Mouse (Mus musculus): ENCODE results near the gene Ube2e3. TPM values are rescaled to one million over a fixed set of nuclear protein-coding genes. Genes with fewer than 3 reads are reported as not detected.

Ube2e3 gene
- polyA plus RNA-seq, 1 experiment from 2014 or later = 191 TPM

- no peaks in the 10 kb centered on the region for H3K9me3 ChIP-seq
- H3K36me3 ChIP-seq (replicated peaks) = no peaks in the 10 kb centered on the region
- H3K4me1 ChIP-seq = no peaks in the 10 kb centered on the region
- no peak overlapping the region for H3K27ac ChIP-seq
- DNase-seq (ENCODE audit: extremely low spot score, low spot score) = no peak
- WGBS = 82% methylated on average over 6 of the region's 6 CpGs
- no peak overlapping the region for H3K4me3 ChIP-seq
- no peaks in the 10 kb centered on the region for H3K27me3 ChIP-seq (ENCODE audit: poor library complexity, severe bottlenecking)
Measured at GRCm38 (mm10) chr2:78970088-78970487, 102.2 kb downstream of the Ube2e3 start.
